Mouse (Mus musculus): ENCODE results near the gene Arhgap21.
"Not testable (repeated sequence)": the region's sequence is repeated elsewhere in the genome, so short reads cannot be mapped to it uniquely, and the experiment has no call there.

Arhgap21 gene

GRCm38 (mm10) chr2:20942434-20943198, 26.1 kb downstream of the Arhgap21 start:
- in situ Hi-C loops (cut with MboI, MseI): no loop called here

- in situ Hi-C loops (cut with MboI, MseI): no loop called here
Observed at GRCm38 (mm10) chr2:20941105-20941504, 27.6 kb downstream of the Arhgap21 start.

- in situ Hi-C loops (cut with MboI, MseI): no loop called here
Observed at GRCm38 (mm10) chr2:20939367-20939766, 29.3 kb downstream of the Arhgap21 start.

GRCm38 (mm10) chr2:20936609-20937221, 32.0 kb downstream of the Arhgap21 start:
- in situ Hi-C loops (cut with MboI, MseI): no loop called here

- in situ Hi-C loops (cut with MboI, MseI): no loop called here
Observed at GRCm38 (mm10) chr2:20934406-20934805, 34.3 kb downstream of the Arhgap21 start.

DNA sequence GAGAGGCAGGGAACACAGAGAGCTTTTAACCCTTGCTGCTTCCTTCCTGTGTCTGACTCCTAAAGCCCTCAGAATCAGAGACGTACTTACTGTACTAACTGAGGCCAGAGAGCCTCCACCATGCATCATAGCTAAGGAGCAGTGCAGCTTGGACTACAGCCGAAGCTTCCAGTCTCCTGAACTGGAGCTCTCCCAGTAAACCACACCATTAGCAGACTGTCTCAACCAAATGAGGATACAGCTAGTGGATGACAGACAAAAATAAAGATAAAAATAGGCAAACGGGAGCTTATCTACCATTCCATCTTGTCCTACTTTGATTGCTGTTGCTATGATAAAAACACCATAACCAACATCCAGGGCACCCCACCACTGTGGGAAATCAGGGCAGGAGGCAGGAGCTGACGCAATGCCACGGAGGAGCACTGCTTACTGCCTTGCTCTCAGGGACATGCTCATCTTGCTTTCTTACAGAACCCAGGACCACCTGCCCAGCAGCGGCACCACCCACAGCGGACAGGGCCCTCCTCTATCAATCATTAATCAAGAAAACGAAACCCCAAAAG, 35.9 kb downstream of the Arhgap21 start:
- in situ Hi-C loops (cut with MboI, MseI): no loop called here

DNA sequence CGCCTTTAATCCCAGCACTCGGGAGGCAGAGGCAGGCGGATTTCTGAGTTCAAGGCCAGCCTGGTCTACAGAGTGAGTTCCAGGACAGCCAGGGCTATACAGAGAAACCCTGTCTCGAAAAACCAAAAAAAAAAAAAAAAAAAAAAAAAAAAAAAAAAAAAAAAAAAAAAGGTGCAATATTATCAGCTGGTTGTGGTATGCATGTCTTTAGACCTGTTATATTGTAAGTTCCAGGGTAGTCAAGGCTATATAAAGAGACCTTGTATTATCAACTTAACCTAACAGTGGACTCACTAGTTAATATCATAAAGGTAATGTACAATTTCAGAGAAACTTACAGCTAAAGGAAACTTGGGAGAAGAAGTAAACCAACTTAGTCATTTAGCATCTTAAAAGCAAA, 36.9 kb downstream of the Arhgap21 start:
- in situ Hi-C loops (cut with MboI, MseI): not testable (repeated sequence)

- in situ Hi-C loops (cut with MboI, MseI): no loop called here
Observed at GRCm38 (mm10) chr2:20928454-20928853, 40.2 kb downstream of the Arhgap21 start.

DNA sequence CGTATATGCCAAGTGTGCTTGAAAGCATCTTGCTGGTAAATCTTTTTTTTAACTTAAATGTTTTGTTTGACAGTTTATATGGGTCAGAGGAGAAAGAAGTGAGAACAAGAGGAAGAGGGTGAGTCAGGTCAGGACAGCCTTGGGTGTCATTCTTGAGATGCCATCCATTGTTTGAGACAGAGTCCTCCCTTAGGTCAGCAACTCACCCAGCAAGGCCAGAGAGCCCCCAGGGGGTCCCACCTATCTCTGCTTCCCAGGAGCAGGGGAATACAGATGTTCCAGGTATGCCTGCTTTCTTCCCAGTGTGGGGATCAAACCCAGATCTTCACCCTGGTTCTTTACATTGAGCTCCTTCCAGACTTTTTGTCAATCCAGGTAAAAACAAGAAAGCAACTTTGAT, 43.7 kb downstream of the Arhgap21 start:
- in situ Hi-C loops (cut with MboI, MseI): no loop called here

GRCm38 (mm10) chr2:20922366-20922765, 46.3 kb downstream of the Arhgap21 start:
- in situ Hi-C loops (cut with MboI, MseI): no loop called here

DNA sequence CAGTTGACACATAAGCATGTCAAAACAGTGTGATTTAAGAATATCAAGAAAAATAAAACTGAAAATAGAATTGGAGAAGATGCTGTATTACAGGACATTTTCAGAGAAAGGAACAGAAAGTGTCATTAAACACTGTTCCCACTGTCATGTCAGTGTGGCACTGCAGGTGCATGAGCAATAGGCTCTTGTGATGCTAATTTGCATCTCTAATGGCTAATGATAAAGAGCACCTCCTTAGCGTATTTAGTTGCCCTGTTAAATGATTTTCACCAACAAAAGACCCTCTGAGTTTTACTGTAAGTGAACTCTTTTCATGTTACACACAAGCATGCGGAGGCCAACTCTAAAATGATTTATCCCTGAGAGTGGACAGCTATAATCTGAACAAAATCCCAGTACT, 47.1 kb downstream of the Arhgap21 start:
- in situ Hi-C loops (cut with MboI, MseI): no loop called here

GRCm38 (mm10) chr2:20921021-20921420, 47.7 kb downstream of the Arhgap21 start:
- in situ Hi-C loops (cut with MboI, MseI): no loop called here

DNA sequence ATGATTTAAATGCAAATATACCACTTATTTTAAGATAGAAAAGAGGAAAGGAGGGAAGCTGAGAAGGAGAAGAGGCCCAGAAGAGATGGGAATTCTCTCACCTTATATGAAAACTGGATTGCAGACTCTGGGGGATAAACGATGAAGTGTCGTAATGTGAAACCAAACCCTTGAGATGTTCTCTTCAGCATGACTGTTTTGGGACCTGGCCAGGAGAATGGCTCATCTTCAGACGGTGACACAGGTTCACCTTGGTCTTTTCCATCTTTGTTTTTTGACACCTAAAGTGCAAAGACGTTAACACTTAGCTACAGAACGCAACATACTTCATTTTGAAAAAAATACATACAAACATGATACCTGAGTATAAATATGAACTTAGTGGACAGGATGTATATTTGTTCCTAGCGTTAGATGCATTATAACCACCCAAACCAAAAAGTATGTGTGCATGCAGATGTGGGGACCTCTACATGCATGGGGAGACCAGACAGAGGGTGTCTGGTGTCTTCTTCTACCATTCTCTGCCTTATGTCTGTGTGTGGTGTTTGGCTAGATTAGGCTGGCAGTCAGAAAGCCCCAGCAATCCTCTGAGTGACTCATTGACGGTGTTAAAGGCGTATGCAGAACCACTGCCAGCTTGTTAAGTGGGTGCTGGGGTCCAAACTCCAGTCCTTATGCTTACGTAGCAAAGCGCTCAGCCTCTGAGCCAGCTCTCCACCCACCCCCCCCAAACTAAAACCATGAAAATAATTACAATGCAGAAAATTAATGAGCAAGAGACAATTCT, 54.0 kb downstream of the Arhgap21 start:
- in situ Hi-C loops (cut with MboI, MseI): no loop called here

DNA sequence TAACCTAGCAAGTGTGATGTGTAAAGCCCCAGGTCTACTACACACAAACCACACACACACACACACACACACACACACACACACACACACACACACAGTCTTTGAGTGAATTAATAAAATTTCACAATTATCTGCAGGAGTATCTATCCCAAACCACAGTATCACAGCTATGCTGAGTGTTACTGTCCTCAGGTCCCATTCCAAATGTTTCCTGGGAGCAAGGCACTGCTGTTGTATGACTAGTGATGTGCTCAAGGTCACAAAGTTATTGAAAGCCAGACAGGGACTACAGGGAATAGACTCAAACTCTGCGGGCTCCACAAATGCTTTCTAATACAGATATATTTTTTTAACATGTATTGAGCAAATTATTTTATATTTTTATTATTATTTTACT, 55.7 kb downstream of the Arhgap21 start:
- in situ Hi-C loops (cut with MboI, MseI): no loop called here

DNA sequence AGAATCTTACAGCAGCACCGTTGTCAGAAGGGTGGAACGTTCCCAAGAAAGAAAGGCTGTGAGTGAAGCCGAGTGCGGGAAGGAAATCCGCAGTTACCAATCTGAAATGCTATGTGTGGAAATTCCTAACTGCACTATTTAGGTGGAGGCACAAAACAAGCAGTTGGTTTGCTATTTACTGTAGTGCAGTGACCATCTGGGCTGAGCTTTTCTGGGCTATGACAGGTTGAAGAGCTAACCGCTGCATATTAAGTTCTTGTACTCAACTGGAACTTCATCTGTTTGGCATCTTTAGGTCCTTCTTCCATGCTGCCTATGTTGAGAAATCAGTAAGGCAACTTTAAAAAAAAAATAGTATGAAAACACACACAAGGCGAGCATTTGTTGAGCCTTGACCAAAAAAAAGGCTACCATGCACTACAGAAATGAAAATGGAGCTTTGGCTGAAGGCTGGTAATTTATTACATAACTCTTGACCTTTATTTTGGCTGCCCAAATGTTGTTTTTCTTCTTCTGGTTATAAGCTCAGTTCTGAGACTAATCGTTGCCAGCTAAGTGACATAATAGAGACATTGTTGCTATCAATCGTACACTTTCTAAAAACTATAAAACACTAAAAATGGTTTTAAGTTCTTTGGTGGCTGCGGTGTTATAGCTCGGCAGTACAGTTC, 56.2 kb downstream of the Arhgap21 start:
- in situ Hi-C loops (cut with MboI, MseI): no loop called here

- in situ Hi-C loops (cut with MboI, MseI): no loop called here
Observed at GRCm38 (mm10) chr2:20910446-20910845, 58.2 kb downstream of the Arhgap21 start.

DNA sequence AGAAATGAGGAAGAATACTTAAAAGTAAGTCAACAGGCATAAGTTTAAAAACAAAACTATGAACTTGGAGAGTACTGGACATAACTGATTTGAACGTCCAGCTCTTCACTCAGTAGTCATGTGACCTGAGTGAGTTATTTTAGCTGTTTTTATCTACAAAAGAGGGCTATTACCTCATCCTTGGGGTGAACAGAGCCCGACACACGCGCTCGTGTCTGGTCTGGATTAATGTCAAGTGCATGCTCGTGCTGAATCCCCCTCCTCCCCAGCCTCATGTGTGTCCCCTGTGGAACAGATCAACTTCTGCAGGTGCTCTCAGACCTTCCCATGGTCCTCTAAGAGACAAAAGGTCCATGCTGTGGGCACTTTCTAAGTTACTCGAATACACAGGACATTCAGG, 59.3 kb downstream of the Arhgap21 start:
- in situ Hi-C loops (cut with MboI, MseI): no loop called here

DNA sequence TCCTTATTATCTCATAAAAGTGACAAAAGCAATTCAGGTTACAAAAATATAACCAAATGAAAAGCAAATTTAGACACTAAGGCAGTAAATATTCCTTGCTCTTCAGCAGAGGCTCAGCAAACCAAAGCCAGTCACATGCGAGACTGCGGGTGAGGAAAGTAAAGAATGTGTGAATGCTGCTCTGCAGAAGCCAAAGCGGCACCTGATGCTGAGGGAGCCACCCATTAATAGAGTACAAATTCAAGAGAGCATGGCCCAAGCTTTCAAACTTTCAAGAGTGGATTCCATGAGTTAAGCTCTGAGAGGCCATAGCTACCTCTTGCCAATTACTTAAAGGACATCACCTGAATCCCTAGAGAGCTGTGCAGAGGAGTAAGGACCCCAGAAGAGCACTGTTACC, 61.4 kb downstream of the Arhgap21 start:
- in situ Hi-C loops (cut with MboI, MseI): no loop called here

DNA sequence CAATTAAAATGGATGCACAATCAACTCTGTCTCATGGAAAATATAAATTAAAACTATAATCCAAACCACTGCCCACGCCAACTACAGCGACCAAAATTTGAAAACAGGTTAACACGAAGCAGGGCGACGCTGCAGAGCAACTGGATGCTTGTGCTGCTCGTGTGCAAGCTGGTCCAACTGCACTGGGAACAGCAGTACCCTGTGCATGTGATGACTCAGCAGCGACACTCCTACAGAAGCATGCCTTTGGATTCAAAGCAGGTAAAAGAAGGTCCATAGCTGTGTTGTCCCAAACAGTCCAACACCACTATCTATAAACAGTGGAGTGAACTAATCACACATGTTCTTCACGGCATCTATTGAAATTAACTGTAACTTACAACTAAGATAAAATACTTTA, 63.3 kb downstream of the Arhgap21 start:
- in situ Hi-C loops (cut with MboI, MseI): no loop called here

DNA sequence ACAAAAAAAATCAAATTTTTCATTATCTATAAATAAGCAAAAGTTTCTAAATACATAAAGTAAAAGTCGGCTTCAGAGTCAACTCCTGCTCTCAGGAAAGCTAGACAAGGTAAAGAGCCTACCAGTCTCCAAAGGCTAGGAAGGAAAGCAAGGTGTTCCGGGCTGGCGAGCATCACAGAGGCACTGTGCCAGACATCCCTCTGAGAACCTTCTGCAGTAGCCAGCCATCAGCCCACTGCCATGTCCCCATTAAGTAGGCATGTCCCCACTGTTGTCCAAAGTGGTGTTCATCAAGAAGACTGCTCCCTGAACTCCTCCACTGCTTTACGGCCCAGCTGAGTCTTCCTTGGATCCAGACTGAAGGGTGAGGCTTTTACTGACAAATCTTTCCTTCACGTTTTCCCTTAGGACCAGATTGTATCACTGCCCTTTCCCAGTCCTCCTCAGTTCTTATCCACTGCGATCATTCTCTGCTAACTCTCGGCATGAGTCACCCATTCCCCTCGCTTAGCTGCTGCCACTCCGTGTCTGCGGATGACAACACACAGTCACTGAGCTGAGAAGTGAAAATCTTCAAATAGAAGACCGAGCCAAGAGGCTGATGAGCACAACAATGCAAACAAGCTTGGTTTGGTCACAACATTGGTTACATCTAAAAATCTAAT, 65.6 kb downstream of the Arhgap21 start:
- in situ Hi-C loops (cut with MboI, MseI): no loop called here

DNA sequence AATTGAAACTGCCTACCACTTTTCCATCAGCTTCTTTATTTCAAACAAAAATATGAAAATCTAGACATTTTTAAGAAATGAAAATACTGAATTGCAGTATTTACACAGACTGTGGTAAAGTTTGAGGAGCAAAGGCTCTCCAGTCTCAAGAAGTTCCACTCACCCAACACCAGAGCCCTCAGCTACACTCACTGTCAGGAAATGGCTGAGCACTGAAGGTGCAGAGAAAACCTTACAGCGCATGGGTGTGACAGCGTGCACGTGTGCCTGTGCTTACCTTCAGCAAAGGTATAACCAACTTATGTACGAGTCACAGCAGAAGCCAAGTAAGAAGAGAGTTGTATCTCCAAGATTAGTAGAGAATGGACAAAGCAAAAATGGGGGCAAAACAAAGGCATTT, 66.8 kb downstream of the Arhgap21 start:
- in situ Hi-C loops (cut with MboI, MseI): no loop called here

Measured in T-helper 2 cell (primary cell).